Mouse (Mus musculus) kidney, adult 2 months (tissue): ENCODE measurements around the gene Cdx2.

Experiments used
- CTCF ChIP-seq: fragments of 200-500 bp; conservative IDR thresholded peaks from 2 replicates; pipeline ENCODE4 v1.5.1; 2011; ENCODE audit warnings: low read depth, mild to moderate bottlenecking, control low read depth, low read length, moderate library complexity, mixed read lengths; ENCODE audit not compliant: insufficient read depth, insufficient read length
- POLR2A ChIP-seq: fragments of 200-500 bp; IDR thresholded peaks from one replicate; pipeline ENCODE4 v1.6.1; 2011; ENCODE audit warnings: low read depth, low read length, control low read depth

GRCm38 (mm10) chr5:147319653-147320052 is 12.6 kb upstream of the Cdx2 start:
- no peak for TF ChIP-seq POLR2A
- TF ChIP-seq CTCF, result peak; percentile 47
